Mouse (Mus musculus) brown adipose tissue, adult 24 weeks (tissue): ENCODE measurements at regions not wholly inside any gene's neighbourhood (a gene's known extent, or its start where the extent isn't known, plus 50 kb on each side); places are given as distances from the start of the nearest gene placed in this dataset.
A peak's percentile ranks its signal among the peaks of the same experiment; 100 is the strongest.

Experiments used
- H3K27ac ChIP-seq: fragments of 200-500 bp; replicated peaks from 2 replicates; pipeline ENCODE4 v1.5.1; 2012; ENCODE audit warnings: low read depth, mild to moderate bottlenecking, low read length
- H3K4me1 ChIP-seq: fragments of 200-500 bp; 2 replicates; pipeline ENCODE4 v1.6.1; 2012; ENCODE audit warnings: low read length, mixed read lengths; ENCODE audit not compliant: control insufficient read depth, insufficient read depth, insufficient read length
- H3K4me3 ChIP-seq: fragments of 200-500 bp; 2 replicates; pipeline ENCODE4 v1.5.1; 2012; ENCODE audit warnings: low read depth, mild to moderate bottlenecking, low read length, moderate library complexity; ENCODE audit not compliant: insufficient read depth

- H3K4me3 ChIP-seq, result no peak overlapping the region
- peak overlapping the region; percentile 4; the same call in 1 of the 2 replicates for H3K27ac ChIP-seq
Measured at GRCm38 (mm10) chr10:111582321-111583123, 76.4 kb downstream of the Phlda1 start.

GRCm38 (mm10) chr10:111583124-111583743 lies 77.1 kb downstream of the Phlda1 start:
- no peak overlapping the region for H3K27ac ChIP-seq
- 0 out of 2 replicates have a peak overlapping the region, but pooled peaks have one; percentile 0 for H3K4me3 ChIP-seq
- H3K4me1 ChIP-seq, result peaks cover 6% of the 10 kb centered on the region; the same call in 1 of the 2 replicates

More at GRCm38 (mm10) chr10:111582321-111583123, 76.4 kb downstream of the Phlda1 start:
- peaks cover 6% of the 10 kb centered on the region; the same call in 1 of the 2 replicates for H3K4me1 ChIP-seq

GRCm38 (mm10) chr10:111583744-111584152 lies 77.7 kb downstream of the Phlda1 start:
- Histone ChIP-seq H3K4me1 (0 out of 2 replicates have a peak, but pooled peaks cover 4% of the 10 kb centered on the region), H3K4me3 (no peak overlapping the region), H3K27ac (no peak overlapping the region)

- no peak overlapping the region for H3K27ac ChIP-seq
Measured at GRCm38 (mm10) chr10:111587891-111588611, 82.0 kb downstream of the Phlda1 start.

GRCm38 (mm10) chr10:111589186-111589585 lies 83.1 kb downstream of the Phlda1 start:
- Histone ChIP-seq H3K4me1 (no peaks in the 10 kb centered on the region), H3K4me3 (no peak overlapping the region), H3K27ac (no peak overlapping the region)

More at GRCm38 (mm10) chr10:111587891-111588611, 82.0 kb downstream of the Phlda1 start:
- Histone ChIP-seq H3K4me3 (no peak overlapping the region), H3K4me1 (no peaks in the 10 kb centered on the region)

- H3K4me1 ChIP-seq, result no peaks in the 10 kb centered on the region
- no peak overlapping the region for H3K4me3 ChIP-seq
Measured at GRCm38 (mm10) chr10:111592416-111593149, 86.5 kb downstream of the Phlda1 start.

GRCm38 (mm10) chr10:111593280-111593679 lies 87.2 kb downstream of the Phlda1 start:
- H3K4me3 ChIP-seq, result no peak overlapping the region
- no peak overlapping the region for H3K27ac ChIP-seq
- H3K4me1 ChIP-seq, result no peaks in the 10 kb centered on the region

More at GRCm38 (mm10) chr10:111592416-111593149, 86.5 kb downstream of the Phlda1 start:
- no peak overlapping the region for H3K27ac ChIP-seq

- peak overlapping the region; percentile 44 for H3K4me3 ChIP-seq
Measured at GRCm38 (mm10) chr10:111594171-111594570, 88.1 kb downstream of the Phlda1 start.

GRCm38 (mm10) chr10:111594651-111595050 lies 88.6 kb downstream of the Phlda1 start:
- 0 out of 2 replicates have a peak overlapping the region, but pooled peaks have one; percentile 62 for H3K27ac ChIP-seq
- H3K4me3 ChIP-seq, result peak overlapping the region; percentile 37
- H3K4me1 ChIP-seq, result no peaks in the 10 kb centered on the region

More at GRCm38 (mm10) chr10:111594171-111594570, 88.1 kb downstream of the Phlda1 start:
- Histone ChIP-seq H3K27ac (no peak overlapping the region), H3K4me1 (no peaks in the 10 kb centered on the region)

- H3K4me1 ChIP-seq, result no peaks in the 10 kb centered on the region
- no peak overlapping the region for H3K4me3 ChIP-seq
- H3K27ac ChIP-seq, result peak overlapping the region; percentile 21; the same call in 1 of the 2 replicates
Measured at GRCm38 (mm10) chr10:111595513-111595995, 89.5 kb downstream of the Phlda1 start.

- Histone ChIP-seq H3K4me3 (no peak overlapping the region), H3K4me1 (no peaks in the 10 kb centered on the region), H3K27ac (no peak overlapping the region)
Measured at GRCm38 (mm10) chr10:111598650-111599049, 92.6 kb downstream of the Phlda1 start.

GRCm38 (mm10) chr10:111599297-111600250 lies 93.5 kb downstream of the Phlda1 start:
- peak overlapping the region; percentile 23; the same call in 1 of the 2 replicates for H3K27ac ChIP-seq
- no peak overlapping the region for H3K4me3 ChIP-seq
- H3K4me1 ChIP-seq, result no peaks in the 10 kb centered on the region

GRCm38 (mm10) chr10:111600251-111600620 lies 94.2 kb downstream of the Phlda1 start:
- no peak overlapping the region for H3K27ac ChIP-seq
- no peaks in the 10 kb centered on the region for H3K4me1 ChIP-seq
- no peak overlapping the region for H3K4me3 ChIP-seq
